Mouse (Mus musculus) kidney, embryonic 14.5 days (tissue): ENCODE measurements around the gene Capn11. TPM values are rescaled to one million over a fixed set of nuclear protein-coding genes. Genes with fewer than 3 reads are reported as not detected.
A peak's percentile ranks its signal among the peaks of the same experiment; 100 is the strongest.

Experiments used
- ATAC-seq: fragments of 200-750 bp; cut with Nextera tagmentation; 2 replicates; pipeline ENCODE4 v1.8.0; 2017; ENCODE audit warnings: moderate number of reproducible peaks, mild to moderate bottlenecking, moderate TSS enrichment, moderate library complexity; ENCODE audit not compliant: low FRiP score, low TSS enrichment
- H3K27ac ChIP-seq: fragments of 300-500 bp; sonication (generic); 2 replicates; pipeline ENCODE4 v1.5.1; 2014; ENCODE audit warnings: low read depth, mild to moderate bottlenecking, low read length, moderate library complexity, mixed read lengths
- H3K27me3 ChIP-seq: fragments of 300-500 bp; sonication (generic); 2 replicates; pipeline ENCODE4 v1.6.1; 2014; ENCODE audit warnings: mild to moderate bottlenecking, low read length; ENCODE audit not compliant: control insufficient read depth, insufficient read depth
- H3K36me3 ChIP-seq: fragments of 300-500 bp; sonication (generic); 2 replicates; pipeline ENCODE4 v1.6.1; 2014; ENCODE audit warnings: low read length, mixed read lengths; ENCODE audit not compliant: control insufficient read depth, insufficient read depth
- H3K4me1 ChIP-seq: fragments of 300-500 bp; sonication (generic); 2 replicates; pipeline ENCODE4 v1.6.1; 2014; ENCODE audit warnings: low read length, mixed read lengths; ENCODE audit not compliant: control insufficient read depth, insufficient read depth
- H3K4me2 ChIP-seq: fragments of 300-500 bp; sonication (generic); replicated peaks from 2 replicates; pipeline ENCODE4 v1.6.1; 2014; ENCODE audit warnings: low read depth, mild to moderate bottlenecking, low read length
- H3K4me3 ChIP-seq: fragments of 300-500 bp; sonication (generic); 2 replicates; pipeline ENCODE4 v1.5.1; 2014; ENCODE audit warnings: mild to moderate bottlenecking, low read length
- H3K9ac ChIP-seq: fragments of 300-500 bp; sonication (generic); 2 replicates; pipeline ENCODE4 v1.6.1; 2014; ENCODE audit warnings: low read depth, mild to moderate bottlenecking, low read length, moderate library complexity
- H3K9me3 ChIP-seq: fragments of 300-500 bp; sonication (generic); 2 replicates; pipeline ENCODE4 v1.6.1; 2016; ENCODE audit warnings: low read length; ENCODE audit not compliant: control insufficient read depth
- WGBS: fragments of 180-500 bp; shearing (Covaris S2); extraction: QIAGEN DNeasy Blood & Tissue Kit; methylation state at CpG from one replicate; pipeline ENCODE4 v1.1.7; 2014; 5-methylcytosine and 5-hydroxymethylcytosine counted together
- polyA plus RNA-seq: library from polyadenylated mRNA; unstranded; fragments of >200 nt; fragmentation: Nextera tagmentation; extraction: Ambion mirVana; gene quantifications from 2 replicates; pipeline ENCODE4 v1.2.1, GENCODE M21; 2014

Gene Capn11
- polyA plus RNA-seq, 1 experiment from 2014 or later, result not detected

DNA sequence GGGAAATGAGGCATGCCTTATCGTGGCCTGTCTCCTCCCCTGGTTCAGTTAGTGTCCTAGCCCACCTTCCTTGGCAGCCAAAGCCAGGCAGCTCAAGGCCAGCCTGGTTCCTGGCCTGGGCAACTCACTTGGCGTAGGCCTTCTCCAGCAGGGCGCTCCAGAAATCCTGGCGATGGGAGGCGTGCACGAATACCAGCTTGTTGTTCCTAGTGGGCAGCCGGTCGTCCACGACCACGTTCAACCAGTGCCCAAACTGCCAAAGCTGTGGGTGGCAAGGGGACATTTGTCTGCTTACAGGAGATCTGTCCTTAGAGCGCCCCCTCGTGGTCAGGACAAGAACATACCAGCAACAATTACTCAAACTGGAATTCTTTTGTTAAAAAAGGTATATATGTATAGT is 16.4 kb downstream of the Capn11 start:
- WGBS, result 29% methylated on average over 12 of the region's 12 CpGs
- no peaks in the 10 kb centered on the region for H3K27me3 ChIP-seq
- no peak; the same call in 1 of the 2 replicates for ATAC-seq

DNA sequence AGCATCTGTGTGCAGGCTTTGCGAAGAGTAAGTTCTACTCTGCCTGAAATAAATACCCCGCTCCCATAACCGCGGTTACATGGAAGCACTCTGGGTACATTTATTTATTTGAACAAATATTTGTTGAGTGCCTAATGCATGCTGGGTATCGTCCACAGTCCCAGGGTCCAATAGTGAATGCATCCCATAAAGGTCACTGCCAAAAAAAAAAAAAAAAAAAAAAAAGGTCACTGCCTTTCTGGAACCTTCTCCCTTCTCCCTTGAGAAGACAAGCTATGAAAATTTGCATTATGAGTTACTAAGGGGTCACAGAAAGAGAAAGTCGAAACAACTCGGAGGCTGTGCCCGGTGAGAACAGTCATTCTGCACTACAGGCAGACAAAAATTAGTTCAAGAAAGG is 17.1 kb downstream of the Capn11 start:
- H3K9ac ChIP-seq, result no peak overlapping the region
- H3K4me3 ChIP-seq, result no peak overlapping the region
- H3K4me1 ChIP-seq, result no peaks in the 10 kb centered on the region
- H3K36me3 ChIP-seq, result no peaks in the 10 kb centered on the region
- no peak overlapping the region for H3K4me2 ChIP-seq
- no peaks in the 10 kb centered on the region for H3K27me3 ChIP-seq
- 89% methylated on average over 8 of the region's 8 CpGs for WGBS
- no peak for ATAC-seq
- H3K9me3 ChIP-seq, result no peaks in the 10 kb centered on the region
- H3K27ac ChIP-seq, result no peak overlapping the region

More for the DNA sequence above, 16.4 kb downstream of the Capn11 start:
- Histone ChIP-seq H3K9me3 (no peaks in the 10 kb centered on the region), H3K9ac (no peak overlapping the region), H3K4me3 (no peak overlapping the region), H3K36me3 (no peaks in the 10 kb centered on the region), H3K27ac (no peak overlapping the region), H3K4me2 (no peak overlapping the region), H3K4me1 (no peaks in the 10 kb centered on the region)

DNA sequence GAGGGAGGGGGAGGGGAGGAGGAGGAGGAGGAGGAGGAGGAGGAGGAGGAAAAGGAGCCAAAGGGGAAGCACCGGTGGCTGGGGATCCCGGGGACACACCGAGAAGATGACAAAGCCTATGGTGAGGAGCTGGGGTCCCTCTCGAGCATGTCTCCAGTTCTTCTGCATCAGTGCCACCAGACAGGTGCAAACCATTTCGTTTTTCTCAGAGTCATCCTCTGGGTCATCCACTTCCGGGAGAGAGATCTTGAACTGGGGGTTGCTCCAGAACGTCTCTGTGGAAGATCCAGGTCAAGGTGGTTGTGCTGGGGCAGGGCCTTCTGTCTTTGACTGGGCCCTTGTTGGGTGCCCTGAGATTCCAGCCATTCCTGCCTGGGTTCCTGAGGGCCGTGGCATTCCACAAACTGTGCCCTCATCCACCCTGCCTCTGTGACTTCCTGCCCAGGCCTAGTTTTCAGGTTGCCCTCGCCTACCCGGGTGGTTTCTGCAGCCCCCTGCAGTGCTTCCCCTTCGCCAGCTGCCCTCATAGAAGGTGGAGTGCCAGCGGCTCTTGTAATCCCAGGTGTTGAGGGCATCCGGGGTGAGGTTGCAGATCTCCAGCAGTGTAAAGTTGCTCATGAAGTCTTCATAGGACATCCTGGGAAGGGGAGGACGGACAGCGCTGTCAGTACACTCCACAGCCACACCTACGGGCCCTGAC is 20.4 kb downstream of the Capn11 start:
- 74% methylated on average over 16 of the region's 16 CpGs for WGBS

DNA sequence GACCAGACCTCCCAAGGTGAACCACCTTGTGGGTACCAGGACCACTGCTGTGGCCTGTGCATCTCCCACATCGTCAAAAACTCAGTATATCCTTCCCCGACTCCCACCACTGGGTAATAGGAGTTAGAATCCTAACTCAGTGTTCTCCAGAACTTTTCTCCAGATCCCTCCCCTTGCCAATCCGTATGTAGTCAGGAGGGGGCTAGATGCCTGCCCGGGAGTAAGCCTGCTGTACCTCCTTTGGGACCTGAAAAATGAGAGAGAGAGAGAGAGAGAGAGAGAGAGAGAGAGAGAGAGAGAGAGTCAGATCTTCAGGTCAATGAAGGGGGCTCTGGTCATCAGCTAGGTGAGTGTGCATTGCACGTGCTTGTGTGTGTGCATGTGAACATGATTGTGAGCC is 25.1 kb downstream of the Capn11 start:
- H3K9ac ChIP-seq, result no peak overlapping the region
- H3K4me3 ChIP-seq, result no peak overlapping the region
- H3K36me3 ChIP-seq, result no peaks in the 10 kb centered on the region
- H3K27ac ChIP-seq, result no peak overlapping the region
- no peak for ATAC-seq
- H3K9me3 ChIP-seq, result no peaks in the 10 kb centered on the region
- H3K4me2 ChIP-seq, result no peak overlapping the region
- 84% methylated on average over 5 of the region's 5 CpGs for WGBS
- no peaks in the 10 kb centered on the region for H3K27me3 ChIP-seq
- H3K4me1 ChIP-seq, result peaks cover 5% of the 10 kb centered on the region; the same call in 1 of the 2 replicates

More for the DNA sequence above, 20.4 kb downstream of the Capn11 start:
- no peak overlapping the region for H3K4me2 ChIP-seq
- ATAC-seq, result no peak
- no peaks in the 10 kb centered on the region for H3K27me3 ChIP-seq
- no peak overlapping the region for H3K27ac ChIP-seq
- H3K9me3 ChIP-seq, result no peaks in the 10 kb centered on the region
- no peaks in the 10 kb centered on the region for H3K4me1 ChIP-seq
- no peak overlapping the region for H3K9ac ChIP-seq
- H3K36me3 ChIP-seq, result no peaks in the 10 kb centered on the region
- H3K4me3 ChIP-seq, result no peak overlapping the region

DNA sequence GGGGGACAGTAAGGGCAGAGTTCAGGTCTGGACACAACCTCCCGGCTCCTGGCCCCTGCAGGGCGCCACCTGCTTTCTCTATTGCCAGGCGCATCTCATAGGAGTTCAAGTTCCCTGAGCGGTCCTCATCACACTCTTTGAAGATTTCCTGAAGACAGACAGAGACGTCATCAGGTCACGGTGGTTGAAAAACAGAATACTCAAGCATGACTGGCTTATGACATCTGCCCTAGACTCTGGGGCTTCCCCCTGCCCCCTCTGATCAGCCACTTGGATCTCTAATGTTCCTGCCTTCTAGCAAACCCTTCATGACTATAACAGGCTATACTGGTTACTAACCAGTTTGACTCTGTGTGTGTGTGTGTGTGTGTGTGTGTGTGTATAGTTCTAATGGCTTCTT is 27.2 kb downstream of the Capn11 start:
- H3K9ac ChIP-seq, result no peak overlapping the region
- 73% methylated on average over 6 of the region's 6 CpGs for WGBS
- H3K36me3 ChIP-seq, result no peaks in the 10 kb centered on the region
- H3K4me2 ChIP-seq, result no peak overlapping the region
- H3K27ac ChIP-seq, result no peak overlapping the region
- peaks cover 5% of the 10 kb centered on the region; the same call in 1 of the 2 replicates for H3K4me1 ChIP-seq
- H3K4me3 ChIP-seq, result no peak overlapping the region
- H3K27me3 ChIP-seq, result no peaks in the 10 kb centered on the region
- no peak for ATAC-seq
- no peaks in the 10 kb centered on the region for H3K9me3 ChIP-seq

DNA sequence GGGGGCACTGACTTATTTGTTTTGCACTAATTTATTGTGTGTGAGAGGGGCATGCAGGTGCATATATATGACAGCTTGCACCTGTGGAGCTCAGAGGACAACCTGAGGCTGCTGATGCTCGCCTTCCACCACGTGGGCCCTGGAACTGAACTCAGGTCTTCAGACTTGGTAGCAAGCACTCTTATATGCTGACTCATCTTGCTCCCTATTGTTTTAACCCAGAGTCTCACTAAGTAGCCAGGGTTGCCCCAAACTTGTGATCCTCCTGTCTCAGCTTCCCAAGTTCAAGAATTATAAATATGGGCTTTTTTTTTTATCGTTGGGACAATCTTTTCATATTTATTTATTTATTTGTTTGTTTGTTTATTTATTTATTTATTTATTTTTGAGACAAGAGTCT is 28.1 kb downstream of the Capn11 start:
- Histone ChIP-seq H3K4me2 (no peak overlapping the region), H3K4me3 (no peak overlapping the region)
- no peak for ATAC-seq

DNA sequence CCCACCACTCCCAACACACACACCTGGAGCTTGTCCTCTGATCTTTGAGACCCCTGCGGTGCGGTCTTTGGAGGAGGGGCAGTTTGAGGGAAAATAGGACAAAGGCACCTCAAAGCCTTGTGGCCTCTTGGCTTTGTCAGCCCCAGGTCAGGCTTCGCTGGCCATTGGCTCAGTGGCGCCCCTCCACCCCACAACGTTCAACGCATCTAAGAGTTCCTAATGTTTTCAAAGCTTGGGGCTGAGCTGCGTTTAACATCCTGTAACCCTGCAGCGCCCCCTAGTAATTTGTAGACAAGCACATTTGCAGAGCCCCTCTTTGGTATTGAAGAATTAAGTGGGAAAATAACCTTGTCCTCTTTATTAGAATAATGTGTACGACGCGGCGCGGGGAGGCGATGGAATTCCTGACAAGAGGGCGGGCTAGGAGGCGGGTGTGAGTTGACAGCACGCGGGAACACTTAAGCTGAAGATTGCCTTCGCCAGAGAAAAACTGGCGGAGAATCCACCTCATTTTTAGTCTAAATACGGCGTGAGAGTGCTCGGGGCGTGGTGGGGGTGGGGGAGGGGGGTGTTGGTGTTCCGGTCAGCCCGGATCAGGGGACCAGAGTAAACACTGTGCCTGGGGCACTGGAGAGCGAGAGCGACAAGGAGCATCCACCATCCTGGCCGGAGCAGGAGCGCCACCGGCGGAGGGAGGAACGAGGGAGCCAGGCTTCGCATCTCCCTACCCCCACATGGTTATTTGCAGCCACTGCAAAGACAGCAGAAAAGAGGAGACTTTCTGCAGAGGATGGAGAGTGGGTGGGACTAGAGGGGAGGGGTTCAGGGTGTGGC is 29.0 kb downstream of the Capn11 start:
- peak overlapping the region; percentile 34 for H3K4me3 ChIP-seq
- peak overlapping the region; percentile 44; the same call in 1 of the 2 replicates for H3K9ac ChIP-seq
- H3K4me2 ChIP-seq, result peak overlapping the region; percentile 65
- ATAC-seq, result peak; percentile 82
- H3K36me3 ChIP-seq, result no peaks in the 10 kb centered on the region
- H3K4me1 ChIP-seq, result peaks cover 8% of the 10 kb centered on the region; the same call in 1 of the 2 replicates
- H3K27me3 ChIP-seq, result no peaks in the 10 kb centered on the region
- no peaks in the 10 kb centered on the region for H3K9me3 ChIP-seq
- H3K27ac ChIP-seq, result peak overlapping the region; percentile 48; the same call in 1 of the 2 replicates
- WGBS, result 3% methylated on average over 34 of the region's 34 CpGs

More for the DNA sequence above, 28.1 kb downstream of the Capn11 start:
- 56% methylated on average over 3 of the region's 3 CpGs for WGBS
- Histone ChIP-seq H3K27ac (no peak overlapping the region), H3K9ac (no peak overlapping the region), H3K36me3 (no peaks in the 10 kb centered on the region), H3K9me3 (no peaks in the 10 kb centered on the region), H3K27me3 (no peaks in the 10 kb centered on the region), H3K4me1 (peaks cover 8% of the 10 kb centered on the region; the same call in 1 of the 2 replicates)

DNA sequence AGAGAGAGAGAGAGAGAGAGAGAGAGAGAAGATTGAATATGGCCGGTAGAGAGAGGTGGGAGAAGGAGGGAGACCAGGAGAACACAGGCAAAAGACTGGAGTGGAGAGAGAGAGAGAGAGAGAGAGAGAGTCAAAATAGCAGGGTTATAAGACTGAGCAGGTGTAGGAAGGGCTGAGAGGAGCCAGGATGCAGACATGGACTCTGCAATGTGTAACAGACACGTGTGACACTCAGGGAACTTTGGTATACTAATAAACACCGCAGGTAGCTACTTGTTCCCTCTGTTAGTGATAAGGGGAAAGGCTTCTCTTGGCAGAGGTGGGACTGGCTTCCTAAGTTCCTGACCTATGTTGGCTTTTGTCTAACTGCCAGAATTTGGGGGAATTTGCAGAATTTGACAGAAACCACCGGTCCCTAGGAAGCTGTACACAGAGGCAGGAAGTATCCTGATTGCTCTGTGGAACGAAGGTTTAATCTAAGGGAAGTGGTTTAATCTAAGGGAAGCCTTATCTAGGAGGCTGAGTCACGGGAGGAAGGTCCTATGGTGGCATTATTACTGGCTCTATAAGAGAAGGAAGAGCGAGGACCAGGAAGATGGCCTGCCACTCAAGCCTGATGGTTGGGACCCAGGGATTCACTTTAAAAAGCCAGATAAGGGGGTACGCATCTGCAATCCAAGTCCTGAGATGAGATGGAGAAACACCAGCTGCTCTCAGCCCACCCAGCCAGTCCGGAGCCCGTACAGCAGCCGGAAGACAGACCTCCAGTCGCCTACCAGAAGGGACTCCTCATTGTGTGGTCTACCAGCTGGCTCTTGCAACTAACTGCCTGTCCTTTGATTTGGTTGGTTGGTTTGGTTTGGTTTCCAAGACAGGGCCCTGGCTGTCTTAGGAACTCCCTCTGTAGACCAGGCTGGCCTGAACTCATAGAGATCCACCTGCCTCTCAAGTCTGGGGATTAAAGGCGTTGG is 30.0 kb downstream of the Capn11 start:
- Histone ChIP-seq H3K27me3 (no peaks in the 10 kb centered on the region), H3K36me3 (no peaks in the 10 kb centered on the region)

More for the DNA sequence above, 30.0 kb downstream of the Capn11 start:
- peaks cover 8% of the 10 kb centered on the region; the same call in 1 of the 2 replicates for H3K4me1 ChIP-seq
- 63% methylated on average over 13 of the region's 13 CpGs for WGBS
- no peaks in the 10 kb centered on the region for H3K9me3 ChIP-seq
- no peak overlapping the region for H3K9ac ChIP-seq
- peak; percentile 41; the same call in 1 of the 2 replicates for ATAC-seq
- peak overlapping the region; percentile 65 for H3K4me2 ChIP-seq
- H3K4me3 ChIP-seq, result no peak overlapping the region
- H3K27ac ChIP-seq, result peak overlapping the region; percentile 48; the same call in 1 of the 2 replicates
